Mouse (Mus musculus) C2C12 (cell line): ENCODE measurements at regions not wholly inside any gene's neighbourhood (a gene's known extent, or its start where the extent isn't known, plus 50 kb on each side); places are given as distances from the start of the nearest gene placed in this dataset.
A peak's percentile ranks its signal among the peaks of the same experiment; 100 is the strongest.

ENCODE experiments used
- H3K27me3 ChIP-seq: one replicate; pipeline ENCODE4 v1.6.1; 2011; ENCODE audit not compliant: control insufficient read depth, insufficient read depth, insufficient read length
- H3K36me3 ChIP-seq: one replicate; pipeline ENCODE4 v1.6.1; 2011; ENCODE audit not compliant: control insufficient read depth, insufficient read depth
- H3K4me3 ChIP-seq: one replicate; pipeline ENCODE4 v1.5.1; 2011; ENCODE audit warnings: mild to moderate bottlenecking, control low read depth; ENCODE audit not compliant: poor library complexity, insufficient read depth, severe bottlenecking
- H3K79me2 ChIP-seq: one replicate; pipeline ENCODE4 v1.6.1; 2011; ENCODE audit not compliant: control insufficient read depth, insufficient read depth
- H3K79me3 ChIP-seq: one replicate; pipeline ENCODE4 v1.6.1; 2011; ENCODE audit warnings: low read depth, control low read depth
- H3ac ChIP-seq: one replicate; pipeline ENCODE3; 2011; ENCODE audit warnings: low read depth; ENCODE audit not compliant: control insufficient read depth, insufficient read length
- CEBPB ChIP-seq: IDR thresholded peaks from one replicate; pipeline ENCODE4 v1.6.1; 2011; ENCODE audit warnings: low read depth, mild to moderate bottlenecking, control low read depth, moderate library complexity
- CTCF ChIP-seq: IDR thresholded peaks from one replicate; pipeline ENCODE4 v1.5.1; 2011; ENCODE audit not compliant: control insufficient read depth, insufficient read depth, insufficient read length
- FOSL1 ChIP-seq: IDR thresholded peaks from one replicate; pipeline ENCODE4 v1.8.0; 2011; ENCODE audit warnings: mild to moderate bottlenecking, low read length; ENCODE audit not compliant: poor library complexity, insufficient read depth, severe bottlenecking
- MAX ChIP-seq: IDR thresholded peaks from one replicate; pipeline ENCODE4 v1.6.1; 2011; ENCODE audit warnings: mild to moderate bottlenecking, control low read depth
- MYOD1 ChIP-seq: IDR thresholded peaks from one replicate; pipeline ENCODE4 v1.6.1; 2011; ENCODE audit warnings: low read depth; ENCODE audit not compliant: control insufficient read depth, insufficient read length
- MYOG ChIP-seq: IDR thresholded peaks from one replicate; pipeline ENCODE4 v1.6.1; 2011; ENCODE audit not compliant: control insufficient read depth, insufficient read length; ENCODE audit errors: extremely low read depth
- USF1 ChIP-seq: IDR thresholded peaks from one replicate; pipeline ENCODE4 v1.6.1; 2011; ENCODE audit warnings: low read depth, mild to moderate bottlenecking, control low read depth, moderate library complexity

DNA sequence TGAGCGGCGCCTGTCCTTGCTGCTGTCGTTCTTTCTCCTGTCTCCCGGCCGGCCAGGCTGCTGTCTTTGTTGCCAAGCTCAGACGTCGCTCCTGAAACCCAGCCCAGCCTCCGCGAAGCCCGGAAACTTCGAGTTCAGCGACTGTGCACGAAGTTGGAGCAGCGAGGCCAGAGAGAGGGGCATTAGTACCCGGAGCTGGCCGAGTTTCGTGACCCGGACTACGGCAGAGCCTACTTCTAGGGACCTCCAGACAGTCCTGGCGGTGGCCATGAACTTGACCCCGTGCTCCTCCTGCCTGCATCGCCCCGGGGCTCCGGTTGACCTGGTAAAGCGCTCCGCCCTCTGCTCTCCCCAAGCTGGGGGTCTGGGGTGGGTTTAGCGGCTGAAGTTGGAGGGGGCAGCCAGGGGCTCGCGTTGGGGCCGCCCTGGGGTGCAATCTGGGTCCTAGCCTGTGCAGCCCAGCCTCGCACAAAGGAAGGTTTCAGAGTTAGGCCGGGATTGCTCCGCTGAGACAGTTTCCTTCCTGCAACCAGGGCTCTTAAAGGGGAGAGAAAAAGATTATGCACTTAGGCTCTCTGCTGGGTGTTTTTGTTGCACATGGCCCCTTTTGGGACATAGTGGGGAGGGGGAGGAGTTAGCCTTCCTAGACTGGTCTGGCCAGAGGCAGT is 63.8 kb upstream of the Wnt7b start:
- Histone ChIP-seq H3K79me2 (peaks cover 7% of the 10 kb centered on the region), H3K27me3 (no peaks in the 10 kb centered on the region), H3ac (peak overlapping the region; percentile 38), H3K79me3 (no peaks in the 10 kb centered on the region), H3K36me3 (no peaks in the 10 kb centered on the region), H3K4me3 (peak overlapping the region; percentile 26)
- TF ChIP-seq CTCF (no peak), MYOD1 (no peak), CEBPB (no peak), FOSL1 (no peak), MYOG (no peak), USF1 (no peak), MAX (no peak)

DNA sequence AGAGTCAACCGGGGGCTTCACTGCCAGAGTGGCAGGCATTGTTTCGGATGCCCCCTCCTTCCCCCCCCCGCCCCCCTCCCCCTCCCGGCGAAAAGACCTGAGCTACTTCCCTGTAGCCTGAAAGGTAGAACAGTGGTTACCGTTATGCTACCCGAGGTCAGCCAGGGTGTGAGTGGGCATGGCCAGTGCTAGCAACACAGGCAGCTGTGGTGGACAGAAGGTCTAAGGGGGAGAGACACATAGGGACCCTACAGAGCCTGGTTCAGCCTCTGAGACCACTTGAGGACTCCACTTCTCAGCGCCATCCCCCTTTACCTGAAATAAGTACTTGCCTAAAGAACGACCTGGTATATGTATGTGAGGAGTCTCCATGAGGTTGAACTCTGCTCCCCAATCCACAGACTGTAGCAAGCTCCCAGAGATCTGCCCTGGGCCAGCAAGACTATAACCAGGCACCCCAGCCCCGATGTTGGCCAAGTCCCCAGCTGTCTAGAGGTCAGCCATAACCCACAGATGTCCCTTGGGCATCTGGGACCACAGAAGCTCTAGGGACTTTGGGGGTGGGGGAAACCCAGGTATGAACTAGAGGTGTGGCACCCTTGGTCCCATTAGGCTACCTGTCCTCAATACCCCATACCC is 64.5 kb upstream of the Wnt7b start:
- Histone ChIP-seq H3ac (no peak overlapping the region), H3K36me3 (no peaks in the 10 kb centered on the region), H3K4me3 (peak overlapping the region; percentile 26), H3K79me2 (peaks cover 7% of the 10 kb centered on the region), H3K27me3 (no peaks in the 10 kb centered on the region), H3K79me3 (no peaks in the 10 kb centered on the region)
- TF ChIP-seq FOSL1 (no peak), MYOG (no peak), CEBPB (no peak), MYOD1 (no peak), CTCF (no peak), MAX (no peak), USF1 (no peak)

GRCm38 (mm10) chr15:85647593-85647992 is 65.3 kb upstream of the Wnt7b start:
- H3ac ChIP-seq: no peak overlapping the region
- no peaks in the 10 kb centered on the region for H3K27me3 ChIP-seq
- no peak overlapping the region for H3K4me3 ChIP-seq
- no peaks in the 10 kb centered on the region for H3K79me3 ChIP-seq
- TF ChIP-seq MYOG (no peak), USF1 (no peak), MYOD1 (no peak), CTCF (no peak)
- peaks cover 7% of the 10 kb centered on the region for H3K79me2 ChIP-seq
- H3K36me3 ChIP-seq: no peaks in the 10 kb centered on the region

DNA sequence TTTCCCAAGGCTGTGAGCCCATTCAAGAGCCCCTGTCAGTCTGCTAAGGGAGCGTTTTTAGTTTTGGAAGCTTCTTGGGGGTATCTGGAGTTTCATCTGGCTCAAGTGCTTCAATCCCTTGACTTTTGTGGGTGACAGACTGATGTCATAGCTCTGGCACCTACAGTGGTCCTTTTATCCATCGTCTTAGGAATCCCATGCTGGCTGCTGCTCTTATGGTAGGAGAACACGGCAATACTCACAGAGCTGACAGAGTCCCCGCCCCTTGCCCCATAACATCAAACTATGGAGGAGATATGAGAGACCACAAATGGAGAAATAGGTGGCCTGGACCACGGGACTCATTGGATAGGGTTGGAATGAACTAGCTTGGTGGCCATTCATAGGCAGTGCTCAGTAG is 68.0 kb upstream of the Wnt7b start:
- Histone ChIP-seq H3K79me3 (peaks cover 12% of the 10 kb centered on the region), H3K79me2 (peaks cover 26% of the 10 kb centered on the region), H3ac (no peak overlapping the region), H3K27me3 (no peaks in the 10 kb centered on the region), H3K36me3 (no peaks in the 10 kb centered on the region), H3K4me3 (no peak overlapping the region)
- TF ChIP-seq MAX (no peak), CEBPB (no peak), USF1 (no peak), MYOD1 (no peak), CTCF (no peak)

- Histone ChIP-seq H3K36me3 (peaks cover 1% of the 10 kb centered on the region), H3K27me3 (no peaks in the 10 kb centered on the region), H3K4me3 (no peak overlapping the region), H3ac (no peak overlapping the region), H3K79me3 (peaks cover 28% of the 10 kb centered on the region), H3K79me2 (peaks cover 38% of the 10 kb centered on the region)
- TF ChIP-seq MYOG: no peak
- TF ChIP-seq MYOD1: no peak
- TF ChIP-seq USF1: no peak
- no peak for TF ChIP-seq CTCF
Observed at GRCm38 (mm10) chr15:85651718-85652420, 69.6 kb upstream of the Wnt7b start.
